Mouse (Mus musculus): ENCODE data around the gene Uevld. TPM values are rescaled to one million over a fixed set of nuclear protein-coding genes. Genes with fewer than 3 reads are reported as not detected.

The Uevld gene
- total RNA-seq (2012; rRNA removed) = 6.6 and 10.3 TPM in 2 replicates

- peak within 1 kb of the TSS; percentile 94 to 97 for H3K4me3 ChIP-seq (ENCODE audit: insufficient read depth in 1 of 2, low read depth in 1 of 2, low read length in 2 of 2, poor library complexity in 1 of 2, severe bottlenecking in 1 of 2)
- TF ChIP-seq HCFC1 (IDR thresholded peaks at IDR 0.05; ENCODE audit: borderline replicate concordance, insufficient read depth, low read length) = peak; percentile 56; the same call in 1 of the 2 replicates
- TF ChIP-seq CHD2 (IDR thresholded peaks at IDR 0.05; ENCODE audit: low read depth, low read length) = no peak
- no peak for TF ChIP-seq ZNF384 (IDR thresholded peaks at IDR 0.05; ENCODE audit: low read depth, low read length)
- DNase-seq (ENCODE audit: low read depth, low spot score) = peak; percentile 91
- H3K27ac ChIP-seq (ENCODE audit: insufficient read depth, low read depth, low read length, poor library complexity, severe bottlenecking) = peak within 1 kb of the TSS; percentile 74
- 0 out of 4 replicates have a peak, but pooled peaks cover 0 to 2% of the 10 kb centered on the region in 2 experiments for H3K4me1 ChIP-seq (ENCODE audit: control insufficient read depth in 2 of 2, insufficient read depth in 2 of 2, low read length in 2 of 2, poor library complexity in 1 of 2)
- in situ Hi-C loops (cut with MboI; ENCODE audit: low sequenced_read_pairs in 2 of 2, unreplicated experiment in 2 of 2) = no loop called here
- H3K36me3 ChIP-seq (ENCODE audit: control insufficient read depth, insufficient read depth, low read length, poor library complexity, severe bottlenecking) = peaks cover 5% of the 10 kb centered on the region
- H3K9ac ChIP-seq (ENCODE audit: insufficient read depth, low read depth, low read length, poor library complexity, severe bottlenecking) = peak within 1 kb of the TSS; percentile 93
- H3K9me3 ChIP-seq (ENCODE audit: control insufficient read depth, insufficient read depth, low read depth, low read length) = no peaks in the 10 kb centered on the region
These were observed at the start of gene Uevld for GRCm38 (mm10) chr7:46957831-46958691. Gene Uevld (minus strand): TSS chr7:46958527.

- TF ChIP-seq HCFC1 (IDR thresholded peaks at IDR 0.05; ENCODE audit: borderline replicate concordance, insufficient read depth, low read length) (no peak), CHD2 (IDR thresholded peaks at IDR 0.05; ENCODE audit: low read depth, low read length) (no peak), ZC3H11A (IDR thresholded peaks at IDR 0.05; ENCODE audit: borderline replicate concordance, low read depth, low read length) (no peak), ZNF384 (IDR thresholded peaks at IDR 0.05; ENCODE audit: low read depth, low read length) (no peak), MAFK (IDR thresholded peaks at IDR 0.05; ENCODE audit: insufficient read depth, low read depth, low read length) (no peak)
- DNase-seq (ENCODE audit: low read depth, low spot score) = peak; percentile 66
- no peaks in the 10 kb centered on the region for H3K36me3 ChIP-seq (ENCODE audit: control insufficient read depth, insufficient read depth, low read length, poor library complexity, severe bottlenecking)
- H3K4me1 ChIP-seq (ENCODE audit: control insufficient read depth in 2 of 2, insufficient read depth in 2 of 2, low read length in 2 of 2, poor library complexity in 1 of 2) = peaks cover 0 to 8% of the 10 kb centered on the region in 2 experiments; a peak in 2 of 4 replicates
- H3K27ac ChIP-seq (ENCODE audit: insufficient read depth, low read depth, low read length, poor library complexity, severe bottlenecking) = peak overlapping the region; percentile 38
- H3K9me3 ChIP-seq (ENCODE audit: control insufficient read depth, insufficient read depth, low read depth, low read length) = no peaks in the 10 kb centered on the region
- in situ Hi-C loops (cut with MboI; ENCODE audit: low sequenced_read_pairs in 2 of 2, unreplicated experiment in 2 of 2) = no loop called here
- H3K4me3 ChIP-seq (ENCODE audit: insufficient read depth in 1 of 2, low read depth in 1 of 2, low read length in 2 of 2, poor library complexity in 1 of 2, severe bottlenecking in 1 of 2) = peak overlapping the region; percentile 87 to 89
- H3K9ac ChIP-seq (ENCODE audit: insufficient read depth, low read depth, low read length, poor library complexity, severe bottlenecking) = peak overlapping the region; percentile 85
These were observed 49.5 kb upstream of the Uevld start for GRCm38 (mm10) chr7:47007818-47008167.

- peak overlapping the region; percentile 85 for H3K9ac ChIP-seq (ENCODE audit: insufficient read depth, low read depth, low read length, poor library complexity, severe bottlenecking)
- TF ChIP-seq MAFK (IDR thresholded peaks at IDR 0.05; ENCODE audit: insufficient read depth, low read depth, low read length) (no peak), HCFC1 (IDR thresholded peaks at IDR 0.05; ENCODE audit: borderline replicate concordance, insufficient read depth, low read length) (no peak), ZNF384 (IDR thresholded peaks at IDR 0.05; ENCODE audit: low read depth, low read length) (no peak), CHD2 (IDR thresholded peaks at IDR 0.05; ENCODE audit: low read depth, low read length) (no peak), ZC3H11A (IDR thresholded peaks at IDR 0.05; ENCODE audit: borderline replicate concordance, low read depth, low read length) (no peak)
- peaks cover 0 to 5% of the 10 kb centered on the region in 2 experiments; a peak in 1 of 4 replicates for H3K4me1 ChIP-seq (ENCODE audit: control insufficient read depth in 2 of 2, insufficient read depth in 2 of 2, low read length in 2 of 2, poor library complexity in 1 of 2)
- H3K9me3 ChIP-seq (ENCODE audit: control insufficient read depth, insufficient read depth, low read depth, low read length) = no peaks in the 10 kb centered on the region
- peak overlapping the region; percentile 87 to 89 for H3K4me3 ChIP-seq (ENCODE audit: insufficient read depth in 1 of 2, low read depth in 1 of 2, low read length in 2 of 2, poor library complexity in 1 of 2, severe bottlenecking in 1 of 2)
- in situ Hi-C loops (cut with MboI; ENCODE audit: low sequenced_read_pairs in 2 of 2, unreplicated experiment in 2 of 2) = no loop called here
- no peak overlapping the region for H3K27ac ChIP-seq (ENCODE audit: insufficient read depth, low read depth, low read length, poor library complexity, severe bottlenecking)
- no peak for DNase-seq (ENCODE audit: low read depth, low spot score)
- no peaks in the 10 kb centered on the region for H3K36me3 ChIP-seq (ENCODE audit: control insufficient read depth, insufficient read depth, low read length, poor library complexity, severe bottlenecking)
These were observed 48.9 kb upstream of the Uevld start for GRCm38 (mm10) chr7:47007109-47007780.

GRCm38 (mm10) chr7:47003411-47004115, 45.2 kb upstream of the Uevld start:
- Histone ChIP-seq H3K27ac (ENCODE audit: insufficient read depth, low read depth, low read length, poor library complexity, severe bottlenecking) (no peak overlapping the region), H3K9ac (ENCODE audit: insufficient read depth, low read depth, low read length, poor library complexity, severe bottlenecking) (no peak overlapping the region), H3K9me3 (ENCODE audit: control insufficient read depth, insufficient read depth, low read depth, low read length) (no peaks in the 10 kb centered on the region), H3K36me3 (ENCODE audit: control insufficient read depth, insufficient read depth, low read length, poor library complexity, severe bottlenecking) (peaks cover 3% of the 10 kb centered on the region; the same call in 1 of the 2 replicates), H3K4me1 (ENCODE audit: control insufficient read depth in 2 of 2, insufficient read depth in 2 of 2, low read length in 2 of 2, poor library complexity in 1 of 2) (peaks cover 0 to 5% of the 10 kb centered on the region in 2 experiments; a peak in 1 of 4 replicates), H3K4me3 (ENCODE audit: insufficient read depth in 1 of 2, low read depth in 1 of 2, low read length in 2 of 2, poor library complexity in 1 of 2, severe bottlenecking in 1 of 2) (no peak overlapping the region)
- in situ Hi-C loops (cut with MboI; ENCODE audit: low sequenced_read_pairs in 2 of 2, unreplicated experiment in 2 of 2) = no loop called here
- no peak for DNase-seq (ENCODE audit: low read depth, low spot score)
- TF ChIP-seq CHD2 (IDR thresholded peaks at IDR 0.05; ENCODE audit: low read depth, low read length) (no peak), ZC3H11A (IDR thresholded peaks at IDR 0.05; ENCODE audit: borderline replicate concordance, low read depth, low read length) (no peak), MAFK (IDR thresholded peaks at IDR 0.05; ENCODE audit: insufficient read depth, low read depth, low read length) (no peak), HCFC1 (IDR thresholded peaks at IDR 0.05; ENCODE audit: borderline replicate concordance, insufficient read depth, low read length) (no peak), ZNF384 (IDR thresholded peaks at IDR 0.05; ENCODE audit: low read depth, low read length) (no peak)

Measured in ES-E14 (cell line).